Mouse (Mus musculus): ENCODE data around the gene Col4a6.

GRCm38 (mm10) chrX:141315795-141316194 is 158.1 kb downstream of the Col4a6 start:
- no peak for TF ChIP-seq POLR2A (IDR thresholded peaks at IDR 0.05; ENCODE audit: low read depth, low read length)
- TF ChIP-seq CTCF (IDR thresholded peaks at IDR 0.05; ENCODE audit: borderline replicate concordance, insufficient read depth, low read length): no peak

Measured in embryonic fibroblast, embryonic 13.5 days (primary cell).